Mouse (Mus musculus): Measurements from ENCODE around the gene Ppp1r12b.

The Ppp1r12b gene

DNA sequence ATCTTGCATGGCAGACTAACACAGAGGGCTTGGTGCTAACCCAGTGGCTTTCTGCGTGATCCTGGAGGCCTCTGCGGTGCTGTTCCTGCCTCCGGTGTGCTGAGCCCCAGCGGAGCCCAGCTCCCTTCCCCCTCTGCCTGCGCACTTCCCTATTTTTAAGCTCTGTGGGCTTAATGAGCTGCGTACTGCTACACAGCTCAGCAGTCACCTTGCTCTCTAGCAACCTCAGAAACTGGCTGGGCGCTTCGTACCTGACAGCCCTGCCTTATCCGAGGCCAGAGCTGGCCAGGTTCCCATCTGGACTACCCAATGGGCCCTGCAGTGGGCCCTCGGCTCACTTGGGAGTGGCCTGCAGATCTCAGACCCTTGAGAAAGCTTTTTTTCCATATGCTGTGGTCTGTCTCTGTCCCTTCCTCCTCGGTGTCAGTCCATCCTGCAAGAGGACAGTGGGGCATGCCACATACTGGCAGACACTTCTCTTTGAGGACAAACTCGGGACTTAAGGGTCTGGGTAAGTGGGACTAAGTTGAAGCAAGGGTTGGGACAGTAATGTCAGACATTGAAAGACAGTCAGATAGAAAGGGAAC lies 235.9 kb downstream of the Ppp1r12b start:
- no peak for DNase-seq (ENCODE audit: low spot score)

- DNase-seq (ENCODE audit: low spot score), result no peak
Measured at GRCm38 (mm10) chr1:134715092-134715491, 240.7 kb downstream of the Ppp1r12b start.

DNA sequence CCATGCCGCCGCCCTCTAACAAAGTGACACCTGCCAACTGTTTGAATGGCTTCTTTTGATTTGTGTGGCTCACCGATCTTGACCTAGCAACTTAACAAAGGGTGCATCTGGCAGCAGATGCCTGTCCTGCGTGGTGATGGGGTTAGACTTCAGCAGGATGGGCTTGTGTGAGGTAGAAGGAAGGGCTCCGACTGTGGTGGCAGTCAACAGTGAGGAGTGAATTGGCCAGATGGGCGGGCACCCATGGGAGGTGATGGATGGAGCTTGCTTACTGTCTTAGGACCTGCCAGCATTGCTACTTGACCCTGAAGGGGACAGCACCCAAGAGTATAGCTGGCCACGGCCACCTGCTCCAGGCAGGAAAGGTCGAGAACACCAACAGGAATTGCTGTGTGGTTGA lies 241.6 kb downstream of the Ppp1r12b start:
- no peak for DNase-seq (ENCODE audit: low spot score)

DNA sequence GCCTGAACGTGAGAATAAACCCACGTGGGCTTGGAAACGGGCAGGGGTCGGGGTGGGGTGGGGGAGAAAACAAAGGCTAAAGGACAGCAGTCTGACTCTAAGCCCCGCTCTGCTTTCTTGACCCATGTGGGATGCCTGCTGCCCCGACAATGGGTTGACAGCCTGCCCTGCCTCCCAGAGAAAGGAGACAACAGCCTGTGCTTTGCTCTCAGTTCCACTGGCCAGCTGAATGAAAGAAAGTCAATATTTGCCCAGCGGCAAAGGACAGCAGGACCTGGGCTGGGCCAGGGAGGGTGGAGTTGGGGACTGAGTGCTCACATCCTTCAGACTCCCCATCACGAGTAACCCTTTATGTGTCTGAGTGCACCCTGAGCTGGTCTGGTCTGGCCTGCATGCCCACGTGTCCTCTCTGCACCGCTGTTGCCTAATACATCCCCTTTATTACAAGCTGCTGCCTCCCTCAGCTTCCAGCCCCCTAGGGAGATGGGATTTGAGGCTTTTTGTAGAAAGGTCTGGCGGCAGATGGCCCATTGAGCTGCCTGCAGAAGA lies 242.2 kb downstream of the Ppp1r12b start:
- DNase-seq (ENCODE audit: low spot score), result no peak

DNA sequence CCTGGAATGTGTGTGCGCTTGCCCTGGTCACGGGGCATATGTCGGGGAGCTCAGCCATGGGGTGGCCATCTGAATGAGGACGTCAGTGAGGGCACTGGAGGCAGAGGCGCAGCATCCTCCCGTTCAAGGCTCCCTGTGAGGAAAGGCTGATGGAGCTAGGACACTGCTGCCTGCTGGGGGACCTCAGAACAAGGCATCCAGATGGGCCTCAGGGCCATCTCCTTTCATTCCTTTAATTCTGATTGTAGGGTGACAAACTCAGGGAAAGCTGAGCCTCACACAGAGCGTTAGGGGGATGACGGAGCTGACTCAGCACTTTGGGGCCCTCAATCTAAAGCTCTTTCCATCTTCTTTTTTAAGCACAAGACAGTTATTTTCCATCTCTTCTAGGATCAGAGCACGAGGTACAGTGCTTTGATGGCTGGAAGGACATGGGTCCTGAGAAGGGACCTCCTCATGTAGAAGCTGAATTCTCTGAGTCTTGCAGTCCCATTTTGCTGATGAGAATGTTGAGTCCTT lies 242.9 kb downstream of the Ppp1r12b start:
- DNase-seq (ENCODE audit: low spot score), result no peak

DNA sequence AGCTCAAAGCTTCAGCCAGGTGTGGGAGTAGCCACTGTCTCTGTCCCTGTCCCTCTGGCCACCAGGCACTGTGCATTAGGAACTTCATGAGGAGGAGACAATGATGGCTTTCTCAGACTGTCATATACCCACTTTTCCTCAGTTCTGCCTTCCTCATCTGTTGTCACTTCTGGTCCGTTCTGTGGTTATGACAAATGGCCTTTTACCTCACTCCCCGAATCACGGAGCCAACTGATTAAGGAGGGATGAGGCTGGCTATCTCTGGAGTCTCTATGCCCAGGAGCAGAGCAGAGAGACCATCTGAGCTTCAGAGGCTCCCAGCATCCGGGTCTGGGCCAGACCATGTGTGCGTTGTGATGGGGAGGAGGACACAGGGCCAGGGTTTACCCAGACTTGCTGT lies 244.1 kb downstream of the Ppp1r12b start:
- no peak for DNase-seq (ENCODE audit: low spot score)

DNA sequence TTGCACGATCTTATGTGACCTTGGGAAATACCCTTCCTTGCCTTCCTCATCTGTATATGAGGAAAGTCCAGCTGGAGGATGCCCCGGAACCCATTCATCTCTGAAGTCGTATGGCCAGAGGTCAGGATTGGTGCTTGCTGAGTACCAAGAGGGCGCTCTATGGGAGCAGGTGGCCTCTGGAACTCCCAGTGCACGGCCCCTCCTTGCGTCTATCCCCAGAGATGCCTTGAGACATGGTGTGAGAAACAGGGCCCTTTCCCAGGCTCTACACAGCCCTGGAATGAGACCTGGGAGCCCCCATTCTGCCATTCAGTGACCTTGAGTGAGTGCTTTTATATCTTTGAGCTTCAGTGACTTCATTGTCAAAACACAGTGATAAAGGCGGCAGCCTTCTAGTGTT lies 244.7 kb downstream of the Ppp1r12b start:
- DNase-seq (ENCODE audit: low spot score), result no peak

- DNase-seq (ENCODE audit: low spot score), result no peak
Measured at GRCm38 (mm10) chr1:134709411-134710306, 246.1 kb downstream of the Ppp1r12b start.

GRCm38 (mm10) chr1:134708801-134709385 lies 246.8 kb downstream of the Ppp1r12b start:
- no peak for DNase-seq (ENCODE audit: low spot score)

- no peak for DNase-seq (ENCODE audit: low spot score)
Measured at GRCm38 (mm10) chr1:134708274-134708673, 247.5 kb downstream of the Ppp1r12b start.

DNA sequence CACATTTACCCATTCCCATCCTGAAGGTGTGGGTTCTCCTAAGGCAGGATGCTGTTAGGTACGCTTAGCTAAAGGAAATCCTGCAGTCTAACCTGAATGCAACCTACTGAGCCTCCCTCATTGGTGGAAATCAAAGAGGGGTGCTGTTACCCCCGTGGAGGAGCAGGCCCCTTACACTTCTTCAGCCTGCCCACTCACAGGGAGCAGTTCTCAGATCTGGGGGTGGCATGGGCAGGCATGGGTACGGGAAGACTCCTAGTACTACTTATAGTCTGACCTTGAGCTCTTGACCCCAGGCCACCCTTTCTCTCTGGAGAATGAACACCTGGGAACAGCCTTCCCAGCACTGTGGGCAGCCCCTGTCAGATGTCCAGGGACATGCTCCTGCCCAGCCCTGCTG lies 248.2 kb downstream of the Ppp1r12b start:
- no peak for DNase-seq (ENCODE audit: low spot score)

GRCm38 (mm10) chr1:134706549-134706948 lies 249.2 kb downstream of the Ppp1r12b start:
- no peak for DNase-seq (ENCODE audit: low spot score)
